Mouse (Mus musculus) ES-Bruce4 (cell line): Measurements from ENCODE around the gene Smpd4. TPM values are rescaled to one million over a fixed set of nuclear protein-coding genes. Genes with fewer than 3 reads are reported as not detected.

Experiments
- H3K27ac ChIP-seq: 2 replicates; pipeline ENCODE4 v1.5.1; 2012; ENCODE audit warnings: low read length, inconsistent platforms; ENCODE audit not compliant: insufficient read depth
- H3K27me3 ChIP-seq: 2 replicates; pipeline ENCODE4 v1.6.1; 2012; ENCODE audit warnings: mild to moderate bottlenecking, low read length, inconsistent platforms; ENCODE audit not compliant: control insufficient read depth, poor library complexity, insufficient read depth, severe bottlenecking
- H3K36me3 ChIP-seq: 2 replicates; pipeline ENCODE4 v1.6.1; 2012; ENCODE audit warnings: inconsistent platforms, mild to moderate bottlenecking, low read length, moderate library complexity; ENCODE audit not compliant: control insufficient read depth, poor library complexity, insufficient read depth, severe bottlenecking
- H3K4me1 ChIP-seq: one replicate; pipeline ENCODE4 v1.8.1; 2011; ENCODE audit warnings: low read length; ENCODE audit not compliant: control insufficient read depth, insufficient read depth
- H3K4me3 ChIP-seq: 2 replicates; pipeline ENCODE4 v1.5.1; 2011; ENCODE audit warnings: low read depth, mild to moderate bottlenecking, low read length
- H3K9ac ChIP-seq: 2 replicates; pipeline ENCODE4 v1.6.1; 2012; ENCODE audit warnings: low read depth, mild to moderate bottlenecking, inconsistent platforms; ENCODE audit not compliant: poor library complexity, severe bottlenecking
- H3K9me3 ChIP-seq: replicated peaks from 2 replicates; pipeline ENCODE4 v1.6.1; 2012; ENCODE audit warnings: mild to moderate bottlenecking, low read length, inconsistent platforms; ENCODE audit not compliant: control insufficient read depth, poor library complexity, insufficient read depth, severe bottlenecking
- CTCF ChIP-seq: IDR thresholded peaks from one replicate; pipeline ENCODE4 v1.8.1; 2011; ENCODE audit warnings: low read depth, low read length
- EP300 ChIP-seq: IDR thresholded peaks from 2 replicates; pipeline ENCODE4 v1.6.1; 2011; ENCODE audit warnings: low read depth, low read length; ENCODE audit not compliant: insufficient read depth
- POLR2A ChIP-seq: IDR thresholded peaks from one replicate; pipeline ENCODE4 v1.8.1; 2011; ENCODE audit warnings: low read length; ENCODE audit not compliant: insufficient read depth
- polyA plus RNA-seq: library from polyadenylated mRNA; stranded (reverse); fragments of >200 nt; gene quantifications from 2 replicates; pipeline ENCODE4 v1.2.4, GENCODE M21; 2011; ENCODE audit warnings: low read depth; ENCODE audit not compliant: missing spikeins, insufficient read depth, insufficient read length

The Smpd4 gene
- polyA plus RNA-seq, result 97.7 and 104 TPM in 2 replicates

DNA sequence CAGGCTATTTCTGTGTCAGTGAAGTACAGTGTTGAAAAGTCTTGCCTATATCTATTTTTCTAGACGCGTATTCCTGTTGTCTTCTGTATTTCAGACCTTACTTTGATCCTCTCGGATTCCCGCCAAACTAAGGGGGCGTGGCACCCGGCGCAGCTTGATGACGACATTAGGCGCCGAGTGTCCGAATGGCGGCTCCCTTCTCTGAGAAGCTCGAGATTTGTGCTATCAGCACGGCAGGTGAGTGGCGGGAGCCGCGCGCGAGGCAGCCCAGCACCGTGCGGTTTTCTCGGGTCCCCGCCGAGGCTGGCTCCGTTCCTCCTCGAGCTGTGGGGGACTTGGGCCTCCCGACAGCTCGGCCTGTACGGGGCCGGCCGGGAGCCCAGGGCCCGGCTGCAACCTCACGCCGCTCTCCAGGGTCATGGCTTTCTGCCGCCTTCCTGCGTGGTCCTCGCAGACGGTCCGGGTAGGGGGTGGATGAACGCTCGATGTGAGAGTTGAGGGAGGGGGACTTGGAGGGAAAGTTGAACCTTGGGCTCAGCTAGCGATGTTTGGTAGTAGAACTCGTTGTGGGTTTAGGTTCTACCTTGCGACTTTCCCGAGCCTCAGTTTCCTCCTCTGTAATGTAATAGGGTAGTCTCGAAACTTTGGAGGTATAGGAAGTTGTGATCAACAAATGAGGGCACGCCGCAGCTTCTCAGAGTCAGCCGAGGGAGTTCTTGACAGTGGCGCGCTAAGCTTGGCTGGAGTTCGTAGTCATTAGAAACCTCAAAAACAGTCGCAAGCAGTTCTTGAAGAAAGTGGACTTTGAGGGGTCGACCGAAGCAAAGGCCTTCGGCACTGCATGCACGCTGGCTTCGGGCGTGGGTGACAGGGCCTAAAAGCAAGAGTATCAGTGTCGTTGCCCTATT, at the start of gene Smpd4:
Smpd4 (plus strand) TSS at position 157 of the 908 bp plus-strand sequence.
- Histone ChIP-seq H3K4me1 (peaks cover 5% of the 10 kb centered on the region), H3K27me3 (no peaks in the 10 kb centered on the region), H3K4me3 (peak within 1 kb of the TSS; percentile 99), H3K36me3 (peaks cover 19% of the 10 kb centered on the region), H3K9ac (peak within 1 kb of the TSS; percentile 94), H3K27ac (peak within 1 kb of the TSS; percentile 41; the same call in 1 of the 2 replicates), H3K9me3 (no peaks in the 10 kb centered on the region)
- TF ChIP-seq CTCF, result no peak
- no peak for TF ChIP-seq POLR2A

DNA sequence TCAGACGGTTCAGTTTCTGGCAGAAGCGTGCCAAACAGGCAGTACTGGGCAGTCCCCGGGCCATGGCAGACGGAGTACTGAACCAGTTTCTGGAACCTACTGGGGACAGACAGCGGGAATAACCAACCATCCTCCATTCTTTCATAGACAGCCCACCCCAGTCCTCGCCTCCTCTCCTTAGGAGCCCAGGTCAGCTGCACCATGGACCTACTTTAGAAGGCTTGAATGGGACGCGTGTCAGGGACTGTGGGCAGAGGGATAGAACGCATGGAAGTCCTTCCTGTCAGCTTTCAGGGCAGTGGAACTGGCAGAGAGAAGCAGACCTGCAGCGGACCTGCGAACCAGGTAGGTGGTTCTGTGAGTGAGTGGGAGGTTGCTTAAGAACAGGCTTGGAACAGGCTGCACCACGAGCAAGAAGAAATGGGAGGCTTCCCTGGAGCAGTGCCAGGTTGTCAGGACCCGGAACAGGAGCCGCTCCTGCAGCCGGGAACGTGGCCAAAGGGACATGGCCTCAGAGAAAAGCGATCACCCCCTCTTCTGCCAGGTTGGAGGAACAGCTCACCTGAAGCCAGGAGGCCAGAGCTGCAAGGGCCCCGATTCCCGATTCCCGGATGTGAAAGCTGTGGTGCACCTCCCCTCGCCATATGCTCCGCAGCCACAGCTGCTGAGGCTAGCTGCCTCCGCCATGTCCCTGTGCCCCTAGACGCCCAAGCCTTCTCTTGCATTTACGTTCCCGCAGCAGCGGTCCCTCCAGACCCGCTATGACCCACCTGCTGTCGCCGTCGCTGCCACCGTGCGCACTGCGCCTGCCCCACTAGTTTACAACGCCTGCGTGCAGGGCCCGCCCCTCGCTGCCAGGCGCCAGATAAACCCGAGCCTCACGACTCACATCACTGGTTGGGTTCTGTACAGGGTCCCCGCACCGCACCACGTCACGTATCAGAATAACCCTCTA, 43.0 kb upstream of the Smpd4 start:
- no peaks in the 10 kb centered on the region for H3K36me3 ChIP-seq
- TF ChIP-seq EP300 (no peak), CTCF (no peak), POLR2A (no peak)
- no peaks in the 10 kb centered on the region for H3K27me3 ChIP-seq
- H3K27ac ChIP-seq, result no peak overlapping the region
- H3K9me3 ChIP-seq, result no peaks in the 10 kb centered on the region
- peak overlapping the region; percentile 78 for H3K4me3 ChIP-seq
- no peaks in the 10 kb centered on the region for H3K4me1 ChIP-seq
- peak overlapping the region; percentile 39 for H3K9ac ChIP-seq

- peak overlapping the region; percentile 78 for H3K4me3 ChIP-seq
- TF ChIP-seq POLR2A (no peak), EP300 (no peak), CTCF (no peak)
- peak overlapping the region; percentile 39 for H3K9ac ChIP-seq
- H3K9me3 ChIP-seq, result no peaks in the 10 kb centered on the region
- no peak overlapping the region for H3K27ac ChIP-seq
- H3K27me3 ChIP-seq, result no peaks in the 10 kb centered on the region
- no peaks in the 10 kb centered on the region for H3K36me3 ChIP-seq
- H3K4me1 ChIP-seq, result no peaks in the 10 kb centered on the region
Measured at GRCm38 (mm10) chr16:17576825-17577215, 42.3 kb upstream of the Smpd4 start.

DNA sequence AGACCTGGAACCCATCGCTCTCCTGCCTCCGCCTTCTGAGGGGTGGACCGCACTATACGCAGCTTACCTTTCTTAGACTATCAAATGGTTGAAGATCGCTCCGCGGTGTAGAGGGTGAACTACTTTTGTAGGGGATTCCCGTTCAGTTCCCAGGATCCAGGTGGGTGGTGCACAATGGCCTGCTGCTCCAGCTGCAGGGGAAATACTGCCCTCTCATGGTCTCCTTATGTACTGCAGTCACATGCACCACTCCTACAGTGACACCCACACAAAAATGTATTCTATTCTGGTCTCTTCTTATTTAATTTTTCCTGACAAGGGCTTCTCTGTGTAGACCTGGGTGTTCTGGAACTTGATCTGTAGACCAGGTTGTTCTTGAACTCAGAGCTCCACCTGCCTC, 36.1 kb upstream of the Smpd4 start, which contains the start of gene Slc7a4:
Slc7a4 (minus strand) TSS at position 151 of the 400 bp plus-strand sequence.
- no peak for TF ChIP-seq POLR2A
- TF ChIP-seq CTCF, result peak; percentile 89
- peak within 1 kb of the TSS; percentile 16; the same call in 1 of the 2 replicates for H3K4me3 ChIP-seq

DNA sequence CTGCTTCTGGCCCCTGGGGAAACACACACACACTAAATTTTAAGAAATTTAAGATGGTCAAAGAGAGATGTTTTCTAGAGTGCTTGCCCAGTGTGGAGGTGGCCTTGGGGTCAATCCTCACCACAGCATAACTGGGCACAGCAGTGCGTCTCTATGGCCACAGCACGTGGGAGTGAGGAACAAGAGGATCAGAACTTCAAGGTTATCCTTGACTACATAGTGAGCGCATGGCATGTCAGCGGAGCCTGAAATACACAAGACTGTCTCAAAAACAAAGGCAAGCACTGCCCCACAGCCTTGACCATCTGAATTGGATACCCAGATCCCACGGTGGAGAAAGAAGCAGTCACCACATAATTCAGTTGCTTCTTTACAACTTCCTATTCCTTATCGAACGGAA, 34.6 kb upstream of the Smpd4 start:
- Histone ChIP-seq H3K27ac (no peak overlapping the region), H3K36me3 (no peaks in the 10 kb centered on the region), H3K9ac (no peak overlapping the region), H3K4me3 (no peak overlapping the region), H3K9me3 (peaks cover 13% of the 10 kb centered on the region), H3K27me3 (no peaks in the 10 kb centered on the region), H3K4me1 (no peaks in the 10 kb centered on the region)
- TF ChIP-seq CTCF (no peak), EP300 (no peak), POLR2A (no peak)

More for the DNA sequence above, 36.1 kb upstream of the Smpd4 start, which contains the start of gene Slc7a4:
- no peaks in the 10 kb centered on the region for H3K27me3 ChIP-seq
- H3K9ac ChIP-seq, result no peak within 1 kb of the TSS
- H3K36me3 ChIP-seq, result no peaks in the 10 kb centered on the region
- H3K9me3 ChIP-seq, result peaks cover under 1% of the 10 kb centered on the region; the same call in 1 of the 2 replicates
- no peaks in the 10 kb centered on the region for H3K4me1 ChIP-seq
- H3K27ac ChIP-seq, result no peak within 1 kb of the TSS
